Mouse (Mus musculus): ENCODE data around the gene Mboat7. TPM values are rescaled to one million over a fixed set of nuclear protein-coding genes. Genes with fewer than 3 reads are reported as not detected.
"Not testable (repeated sequence)": the region's sequence is repeated elsewhere in the genome, so short reads cannot be mapped to it uniquely, and the experiment has no call there.

The Mboat7 gene
- polyA plus RNA-seq, 1 experiment from 2014 or later, result 22.2 TPM

- ATAC-seq (ENCODE audit: low FRiP score) (no peak), DNase-seq (ENCODE audit: low spot score) (no peak)
- Histone ChIP-seq H3K27ac (ENCODE audit: low read depth, low read length) (no peak overlapping the region), H3K36me3 (ENCODE audit: control insufficient read depth, insufficient read depth, low read length) (0 out of 2 replicates have a peak, but pooled peaks cover 8% of the 10 kb centered on the region), H3K9me3 (ENCODE audit: control insufficient read depth, low read length) (no peaks in the 10 kb centered on the region), H3K9ac (ENCODE audit: low read depth, low read length) (no peak overlapping the region), H3K27me3 (ENCODE audit: control insufficient read depth, insufficient read depth, low read length) (no peaks in the 10 kb centered on the region), H3K4me1 (replicated peaks; ENCODE audit: control insufficient read depth, insufficient read depth, low read length) (no peaks in the 10 kb centered on the region), H3K4me3 (ENCODE audit: low read depth, low read length) (no peak overlapping the region), H3K4me2 (replicated peaks; ENCODE audit: low read depth, low read length) (no peak overlapping the region)
- 96% methylated on average over 6 of the region's 6 CpGs for WGBS
Observed at GRCm38 (mm10) chr7:3698471-3698870, 5.1 kb upstream of the Mboat7 start.

- Histone ChIP-seq H3K4me2 (replicated peaks; ENCODE audit: low read depth, low read length) (peak overlapping the region; percentile 83), H3K9ac (ENCODE audit: low read depth, low read length) (peak overlapping the region; percentile 69), H3K4me3 (ENCODE audit: low read depth, low read length) (peak overlapping the region; percentile 68), H3K27ac (ENCODE audit: low read depth, low read length) (peak overlapping the region; percentile 84; the same call in 1 of the 2 replicates)
- 9% methylated on average over 9 of the region's 9 CpGs for WGBS
- ATAC-seq (ENCODE audit: low FRiP score); H3K9me3 ChIP-seq (ENCODE audit: control insufficient read depth, low read length); H3K4me1 ChIP-seq (replicated peaks; ENCODE audit: control insufficient read depth, insufficient read depth, low read length); DNase-seq (ENCODE audit: low spot score); H3K36me3 ChIP-seq (ENCODE audit: control insufficient read depth, insufficient read depth, low read length); H3K27me3 ChIP-seq (ENCODE audit: control insufficient read depth, insufficient read depth, low read length): not testable (repeated sequence)
Observed at GRCm38 (mm10) chr7:3694949-3695305, 1.6 kb upstream of the Mboat7 start.

- Histone ChIP-seq H3K9me3 (ENCODE audit: control insufficient read depth, low read length) (no peaks in the 10 kb centered on the region), H3K4me3 (ENCODE audit: low read depth, low read length) (peak overlapping the region; percentile 68), H3K4me2 (replicated peaks; ENCODE audit: low read depth, low read length) (peak overlapping the region; percentile 83), H3K27me3 (ENCODE audit: control insufficient read depth, insufficient read depth, low read length) (no peaks in the 10 kb centered on the region), H3K4me1 (replicated peaks; ENCODE audit: control insufficient read depth, insufficient read depth, low read length) (peaks cover 4% of the 10 kb centered on the region; the same call in 1 of the 2 replicates), H3K36me3 (ENCODE audit: control insufficient read depth, insufficient read depth, low read length) (0 out of 2 replicates have a peak, but pooled peaks cover 6% of the 10 kb centered on the region), H3K9ac (ENCODE audit: low read depth, low read length) (peak overlapping the region; percentile 69), H3K27ac (ENCODE audit: low read depth, low read length) (peak overlapping the region; percentile 84)
- ATAC-seq (ENCODE audit: low FRiP score) (peak; percentile 48), DNase-seq (ENCODE audit: low spot score) (peak; percentile 80)
- WGBS, result 0% methylated on average over 37 of the region's 55 CpGs
Observed at GRCm38 (mm10) chr7:3694076-3694948, 989 bp upstream of the Mboat7 start.

- ATAC-seq (ENCODE audit: low FRiP score) (no peak), DNase-seq (ENCODE audit: low spot score) (no peak)
- peak overlapping the region; percentile 69 for H3K9ac ChIP-seq (ENCODE audit: low read depth, low read length)
- peak overlapping the region; percentile 83 for H3K4me2 ChIP-seq (replicated peaks; ENCODE audit: low read depth, low read length)
- H3K27ac ChIP-seq (ENCODE audit: low read depth, low read length), result peak overlapping the region; percentile 84
- WGBS, result under 1% methylated on average over 18 of the region's 18 CpGs
- 0 out of 2 replicates have a peak, but pooled peaks cover 6% of the 10 kb centered on the region for H3K36me3 ChIP-seq (ENCODE audit: control insufficient read depth, insufficient read depth, low read length)
- peaks cover 4% of the 10 kb centered on the region; the same call in 1 of the 2 replicates for H3K4me1 ChIP-seq (replicated peaks; ENCODE audit: control insufficient read depth, insufficient read depth, low read length)
- no peaks in the 10 kb centered on the region for H3K27me3 ChIP-seq (ENCODE audit: control insufficient read depth, insufficient read depth, low read length)
- H3K9me3 ChIP-seq (ENCODE audit: control insufficient read depth, low read length), result no peaks in the 10 kb centered on the region
- H3K4me3 ChIP-seq (ENCODE audit: low read depth, low read length), result peak overlapping the region; percentile 68
Observed at GRCm38 (mm10) chr7:3693809-3694075, 419 bp upstream of the Mboat7 start.

- ATAC-seq (ENCODE audit: low FRiP score), result no peak
- Histone ChIP-seq H3K27ac (ENCODE audit: low read depth, low read length) (peak within 1 kb of the TSS; percentile 84), H3K27me3 (ENCODE audit: control insufficient read depth, insufficient read depth, low read length) (no peaks in the 10 kb centered on the region), H3K9ac (ENCODE audit: low read depth, low read length) (peak within 1 kb of the TSS; percentile 80), H3K9me3 (ENCODE audit: control insufficient read depth, low read length) (no peaks in the 10 kb centered on the region), H3K4me1 (replicated peaks; ENCODE audit: control insufficient read depth, insufficient read depth, low read length) (peaks cover 4% of the 10 kb centered on the region; the same call in 1 of the 2 replicates), H3K36me3 (ENCODE audit: control insufficient read depth, insufficient read depth, low read length) (no peaks in the 10 kb centered on the region), H3K4me3 (ENCODE audit: low read depth, low read length) (peak within 1 kb of the TSS; percentile 68), H3K4me2 (replicated peaks; ENCODE audit: low read depth, low read length) (peak within 1 kb of the TSS; percentile 83)
- DNase-seq (ENCODE audit: low spot score), result peak; percentile 56
- under 1% methylated on average over 49 of the region's 49 CpGs for WGBS
Observed at GRCm38 (mm10) chr7:3692382-3692986, 839 bp downstream of the Mboat7 start, which contains the start of gene Tsen34. Gene Tsen34, plus strand, starts transcription at chr7:3692863.

GRCm38 (mm10) chr7:3691919-3692318, 1.4 kb downstream of the Mboat7 start:
- Histone ChIP-seq H3K4me1 (replicated peaks; ENCODE audit: control insufficient read depth, insufficient read depth, low read length) (peaks cover 4% of the 10 kb centered on the region; the same call in 1 of the 2 replicates), H3K9ac (ENCODE audit: low read depth, low read length) (peak overlapping the region; percentile 80), H3K4me3 (ENCODE audit: low read depth, low read length) (peak overlapping the region; percentile 68), H3K36me3 (ENCODE audit: control insufficient read depth, insufficient read depth, low read length) (no peaks in the 10 kb centered on the region), H3K27ac (ENCODE audit: low read depth, low read length) (no peak overlapping the region), H3K9me3 (ENCODE audit: control insufficient read depth, low read length) (no peaks in the 10 kb centered on the region), H3K4me2 (replicated peaks; ENCODE audit: low read depth, low read length) (peak overlapping the region; percentile 83), H3K27me3 (ENCODE audit: control insufficient read depth, insufficient read depth, low read length) (no peaks in the 10 kb centered on the region)
- no peak for ATAC-seq (ENCODE audit: low FRiP score)
- 39% methylated on average over 3 of the region's 3 CpGs for WGBS
- DNase-seq (ENCODE audit: low spot score), result no peak

GRCm38 (mm10) chr7:3685400-3686187, 7.7 kb downstream of the Mboat7 start:
- DNase-seq (ENCODE audit: low spot score) (no peak), ATAC-seq (ENCODE audit: low FRiP score) (no peak)
- Histone ChIP-seq H3K9me3 (ENCODE audit: control insufficient read depth, low read length) (no peaks in the 10 kb centered on the region), H3K4me1 (replicated peaks; ENCODE audit: control insufficient read depth, insufficient read depth, low read length) (no peaks in the 10 kb centered on the region), H3K27ac (ENCODE audit: low read depth, low read length) (no peak overlapping the region), H3K9ac (ENCODE audit: low read depth, low read length) (no peak overlapping the region), H3K4me3 (ENCODE audit: low read depth, low read length) (no peak overlapping the region), H3K4me2 (replicated peaks; ENCODE audit: low read depth, low read length) (no peak overlapping the region; the same call in 1 of the 2 replicates), H3K27me3 (ENCODE audit: control insufficient read depth, insufficient read depth, low read length) (no peaks in the 10 kb centered on the region), H3K36me3 (ENCODE audit: control insufficient read depth, insufficient read depth, low read length) (0 out of 2 replicates have a peak, but pooled peaks cover 3% of the 10 kb centered on the region)
- WGBS, result 80% methylated on average over 31 of the region's 31 CpGs

- peak; percentile 18; the same call in 1 of the 2 replicates for ATAC-seq (ENCODE audit: low FRiP score)
- WGBS, result 77% methylated on average over 8 of the region's 8 CpGs
- no peak overlapping the region for H3K9ac ChIP-seq (ENCODE audit: low read depth, low read length)
- DNase-seq (ENCODE audit: low spot score), result no peak
- H3K27me3 ChIP-seq (ENCODE audit: control insufficient read depth, insufficient read depth, low read length), result no peaks in the 10 kb centered on the region
- no peak overlapping the region for H3K4me3 ChIP-seq (ENCODE audit: low read depth, low read length)
- 0 out of 2 replicates have a peak, but pooled peaks cover 3% of the 10 kb centered on the region for H3K36me3 ChIP-seq (ENCODE audit: control insufficient read depth, insufficient read depth, low read length)
- no peak overlapping the region; the same call in 1 of the 2 replicates for H3K4me2 ChIP-seq (replicated peaks; ENCODE audit: low read depth, low read length)
- peak overlapping the region; percentile 13; the same call in 1 of the 2 replicates for H3K27ac ChIP-seq (ENCODE audit: low read depth, low read length)
- H3K4me1 ChIP-seq (replicated peaks; ENCODE audit: control insufficient read depth, insufficient read depth, low read length), result no peaks in the 10 kb centered on the region
- H3K9me3 ChIP-seq (ENCODE audit: control insufficient read depth, low read length), result no peaks in the 10 kb centered on the region
Observed at GRCm38 (mm10) chr7:3684698-3685097, 8.6 kb downstream of the Mboat7 start.
